Mouse (Mus musculus) lung, postnatal 36 days (tissue): ENCODE data around the gene Gm20388.
"Not testable (repeated sequence)": the region's sequence is repeated elsewhere in the genome, so short reads cannot be mapped to it uniquely, and the experiment has no call there.

Source experiments
- DNase-seq: peaks from one replicate; pipeline ENCODE4 v3.0.0; 2022; ENCODE audit warnings: mixed read lengths

Gm20388 gene

GRCm38 (mm10) chr8:123020084-123020483 is 3109.4 kb downstream of the Gm20388 start:
- DNase-seq: no peak

- no peak for DNase-seq
Observed at GRCm38 (mm10) chr8:123020859-123021258, 3110.2 kb downstream of the Gm20388 start.

- DNase-seq: peak; percentile 73
Observed at GRCm38 (mm10) chr8:123021259-123021658, 3110.6 kb downstream of the Gm20388 start.

- DNase-seq: peak; percentile 48
Observed at GRCm38 (mm10) chr8:123022727-123023126, 3112.1 kb downstream of the Gm20388 start.

GRCm38 (mm10) chr8:123024226-123024625 is 3113.6 kb downstream of the Gm20388 start:
- no peak for DNase-seq

GRCm38 (mm10) chr8:123025951-123026351 is 3115.3 kb downstream of the Gm20388 start:
- no peak for DNase-seq

GRCm38 (mm10) chr8:123027786-123028185 is 3117.1 kb downstream of the Gm20388 start:
- no peak for DNase-seq

GRCm38 (mm10) chr8:123030091-123030490 is 3119.4 kb downstream of the Gm20388 start:
- DNase-seq: not testable (repeated sequence)

GRCm38 (mm10) chr8:123031321-123031978 is 3120.8 kb downstream of the Gm20388 start:
- DNase-seq: no peak

GRCm38 (mm10) chr8:123032730-123033129 is 3122.1 kb downstream of the Gm20388 start:
- peak; percentile 57 for DNase-seq

- DNase-seq: no peak
Observed at GRCm38 (mm10) chr8:123033431-123033830, 3122.8 kb downstream of the Gm20388 start.

GRCm38 (mm10) chr8:123034171-123034570 is 3123.5 kb downstream of the Gm20388 start:
- peak; percentile 57 for DNase-seq

- peak; percentile 49 for DNase-seq
Observed at GRCm38 (mm10) chr8:123036956-123037355, 3126.3 kb downstream of the Gm20388 start.

- no peak for DNase-seq
Observed at GRCm38 (mm10) chr8:123037487-123037886, 3126.8 kb downstream of the Gm20388 start.

GRCm38 (mm10) chr8:123038351-123038750 is 3127.7 kb downstream of the Gm20388 start:
- no peak for DNase-seq

- DNase-seq: no peak
Observed at GRCm38 (mm10) chr8:123039376-123040109, 3128.9 kb downstream of the Gm20388 start.

- DNase-seq: no peak
Observed at GRCm38 (mm10) chr8:123040110-123040650, 3129.5 kb downstream of the Gm20388 start.

- peak; percentile 83 for DNase-seq
Observed at GRCm38 (mm10) chr8:123041008-123041773, 3130.6 kb downstream of the Gm20388 start.

GRCm38 (mm10) chr8:123041774-123042105 is 3131.1 kb downstream of the Gm20388 start:
- DNase-seq: no peak

- peak; percentile 100 for DNase-seq
Observed at GRCm38 (mm10) chr8:123042158-123042973, 3131.7 kb downstream of the Gm20388 start, which contains the start of gene Ankrd11. TSS of gene Ankrd11 (minus strand) at chr8:123042277.

- no peak for DNase-seq
Observed at GRCm38 (mm10) chr8:123042974-123043625, 3132.5 kb downstream of the Gm20388 start.

- peak; percentile 62 for DNase-seq
Observed at GRCm38 (mm10) chr8:123043941-123044340, 3133.3 kb downstream of the Gm20388 start.
